Mouse (Mus musculus): ENCODE measurements around the gene Olfr64. TPM values are rescaled to one million over a fixed set of nuclear protein-coding genes. Genes with fewer than 3 reads are reported as not detected.

Gene Olfr64
- total RNA-seq (2022): not detected

DNA sequence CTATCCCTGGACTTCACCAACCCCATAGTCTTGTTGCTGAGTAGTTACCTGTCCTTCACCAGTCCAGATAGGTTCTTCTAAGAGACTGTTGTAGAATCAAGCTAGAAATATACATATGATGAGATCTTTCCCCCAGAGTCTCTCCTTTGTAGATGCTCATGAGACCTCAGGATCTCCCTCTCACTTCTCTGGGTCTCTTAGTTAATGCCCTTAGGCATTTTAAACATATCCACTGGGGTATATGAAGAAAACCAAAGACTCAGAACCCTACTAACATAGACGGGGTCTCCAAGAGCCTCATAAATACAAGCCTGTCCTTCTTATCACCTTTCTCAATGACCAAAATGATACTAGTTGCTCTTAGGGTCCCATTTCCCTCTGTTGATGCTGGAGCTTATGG, at the start of gene Olfr64:
Gene Olfr64 (minus strand): TSS at position 101 of the 400 bp plus-strand sequence.
- no peak for DNase-seq (ENCODE audit: low spot score)

DNA sequence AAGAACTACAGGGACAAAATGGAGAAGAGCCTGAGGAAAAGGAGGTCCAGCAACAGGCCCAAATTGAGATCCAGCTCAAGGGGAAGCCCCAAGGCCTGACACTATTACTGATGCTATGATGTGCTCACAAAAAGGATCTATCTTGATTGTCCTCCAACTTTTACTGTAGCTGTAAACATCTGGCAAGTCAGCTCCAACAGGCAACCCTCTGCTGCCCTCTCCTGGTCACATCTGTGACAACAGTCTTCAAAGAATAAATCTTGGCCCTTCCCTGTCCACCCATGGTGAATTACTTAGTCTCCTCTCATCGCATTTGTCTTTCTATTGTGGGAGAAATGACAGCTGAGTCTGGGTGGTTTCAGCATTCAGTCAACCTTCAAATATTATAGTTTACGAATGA, 48.4 kb upstream of the Olfr64 start:
- DNase-seq (ENCODE audit: low spot score): peak; percentile 7

DNA sequence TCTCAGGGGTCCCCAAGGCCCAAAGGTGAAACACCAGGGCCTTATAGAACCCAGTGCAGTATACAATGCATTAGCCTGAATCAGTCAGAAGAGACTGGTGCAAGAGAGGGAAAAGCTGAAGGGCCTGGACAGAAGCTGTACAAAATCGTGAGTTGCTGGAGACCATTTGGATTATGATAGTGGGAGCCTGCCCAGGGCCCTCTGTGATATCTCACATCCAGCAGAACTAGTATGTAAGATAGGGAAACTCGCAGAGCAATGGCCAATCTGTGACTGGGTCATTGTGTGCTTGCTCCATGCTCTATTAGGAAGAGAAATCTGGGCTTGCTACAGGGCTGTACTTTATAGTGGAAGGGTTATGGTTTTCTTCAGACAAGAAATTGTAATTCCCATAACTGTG, 40.0 kb upstream of the Olfr64 start, which contains the start of gene Olfr632:
Gene Olfr632 (plus strand): TSS at position 84 of the 400 bp plus-strand sequence.
- DNase-seq (ENCODE audit: low spot score): no peak

DNA sequence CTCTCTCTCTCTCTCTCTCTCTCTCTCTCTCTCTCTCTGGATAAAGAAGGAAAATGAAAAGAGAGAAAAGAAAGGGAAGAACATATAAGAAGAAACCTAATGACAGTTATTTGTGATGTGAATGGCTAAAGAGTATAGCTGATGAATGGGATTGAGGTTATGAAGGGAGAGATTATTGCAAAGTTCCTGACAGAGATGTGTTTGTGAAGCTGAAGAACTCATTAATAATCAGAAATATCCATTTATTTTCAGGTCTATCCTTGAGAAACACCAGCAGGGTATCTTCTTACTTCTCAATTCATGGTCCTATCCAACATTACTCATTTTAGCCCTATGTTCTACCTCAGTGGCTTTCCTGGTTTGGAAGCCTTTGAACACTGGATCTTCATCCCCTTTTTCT, 34.2 kb upstream of the Olfr64 start, which contains the start of gene Olfr631:
Gene Olfr631 (plus strand): TSS at position 301 of the 400 bp plus-strand sequence.
- DNase-seq (ENCODE audit: low spot score): no peak

DNA sequence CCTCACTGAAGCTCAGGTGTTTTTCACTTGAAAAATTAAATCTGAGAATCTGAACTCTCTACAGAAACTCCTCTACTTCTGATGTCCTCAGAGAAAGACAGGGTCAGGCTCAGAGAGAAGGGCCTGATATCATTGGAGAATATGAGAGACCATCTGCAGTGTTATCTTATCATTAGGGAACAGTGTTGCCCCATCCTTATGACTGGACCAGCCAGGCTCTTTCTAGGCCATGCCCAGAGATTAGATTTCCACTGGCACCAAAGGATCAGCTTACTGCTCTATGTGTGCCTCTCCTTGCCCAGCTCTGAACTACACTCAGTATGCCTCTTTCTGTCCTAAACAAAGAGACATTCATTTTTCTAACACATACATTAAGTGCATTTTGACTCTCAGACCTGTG, 21.1 kb upstream of the Olfr64 start:
- no peak for DNase-seq (ENCODE audit: low spot score)

DNA sequence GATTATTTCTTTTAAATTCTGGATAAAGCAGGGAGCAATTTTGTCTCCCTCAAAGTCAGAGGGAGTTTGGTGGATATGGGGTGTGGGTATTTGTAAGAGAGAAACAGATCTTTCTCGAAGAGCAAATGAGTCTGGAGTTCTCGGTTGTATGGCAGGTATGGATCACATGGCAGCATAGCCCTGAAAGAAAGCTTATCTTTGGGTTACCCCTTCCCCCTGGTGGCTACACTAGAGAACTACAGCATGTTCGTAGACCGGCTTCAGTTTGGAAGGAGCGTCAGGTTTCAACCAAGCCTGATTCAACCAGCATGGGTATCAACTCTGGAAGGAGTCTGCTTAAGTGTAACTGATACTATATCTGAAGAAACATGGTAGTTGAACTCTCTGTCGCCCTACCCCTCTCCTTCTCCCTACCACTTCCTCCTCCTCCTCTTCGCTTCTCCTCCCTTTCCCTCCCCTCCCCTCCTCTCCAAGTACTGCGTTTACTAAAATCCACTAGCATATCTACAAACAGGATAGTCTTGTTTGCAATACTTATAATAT, 18.8 kb upstream of the Olfr64 start:
- no peak for DNase-seq (ENCODE audit: low spot score)

DNA sequence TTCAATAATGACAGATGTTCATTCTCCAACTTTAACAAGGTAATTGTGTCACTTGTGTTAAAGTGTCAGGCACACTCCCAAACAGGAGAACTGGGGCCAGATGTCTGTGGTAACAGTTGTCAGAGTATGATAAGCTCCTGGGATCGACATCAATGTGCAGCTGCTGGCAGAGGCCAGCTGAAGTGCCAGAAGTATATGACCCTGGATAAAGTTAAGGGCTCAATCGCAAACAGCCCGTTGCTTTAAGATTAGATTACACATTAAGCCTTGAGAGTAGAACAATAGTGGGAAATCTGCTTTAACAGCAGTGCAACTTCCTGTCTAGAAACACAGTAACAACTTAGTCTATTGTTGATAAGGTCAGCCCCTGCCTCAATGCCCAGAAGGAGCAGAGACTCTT, 15.8 kb upstream of the Olfr64 start:
- DNase-seq (ENCODE audit: low spot score): no peak

DNA sequence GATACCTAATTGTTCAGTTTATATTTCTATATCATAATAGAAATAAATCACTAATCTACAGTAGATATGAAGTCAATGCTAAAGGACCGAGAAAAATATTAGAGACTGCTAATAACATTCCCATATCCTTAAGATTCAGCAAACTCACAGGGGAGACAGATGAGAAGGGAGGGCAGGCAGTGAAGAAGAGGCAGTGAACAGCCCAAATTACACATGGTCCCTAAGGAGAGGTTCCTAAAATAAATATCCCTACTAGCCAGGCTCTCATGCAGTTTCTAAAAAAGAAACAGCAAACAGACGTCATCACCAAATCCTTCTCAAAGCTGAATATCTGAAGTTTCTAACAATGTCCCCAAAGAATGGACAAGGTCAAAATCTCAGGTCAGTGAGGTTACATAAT, 8.9 kb upstream of the Olfr64 start, which contains the start of gene Olfr65:
Gene Olfr65 (plus strand): TSS at position 301 of the 400 bp plus-strand sequence.
- peak; percentile 10 for DNase-seq (ENCODE audit: low spot score)

DNA sequence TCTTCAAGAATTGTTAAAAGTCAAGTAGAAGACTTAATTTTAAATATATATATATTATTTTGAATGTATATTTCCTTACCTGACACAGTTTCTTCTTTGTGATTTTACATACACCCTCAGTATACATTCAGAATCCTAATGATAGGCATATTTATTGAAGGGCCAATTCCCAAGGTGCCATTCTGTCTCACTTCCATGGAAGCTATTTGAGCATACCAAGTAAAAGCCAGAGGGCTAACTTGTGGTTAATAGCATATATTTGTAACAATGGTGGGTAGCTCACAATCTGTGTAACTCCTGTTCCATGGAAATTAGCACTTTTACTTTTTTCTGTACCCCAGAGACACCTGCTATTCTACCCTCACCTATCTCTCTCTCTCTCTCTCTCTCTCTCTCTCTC, 8.1 kb downstream of the Olfr64 start, which contains the start of gene Olfr66:
Gene Olfr66 (minus strand): TSS at position 101 of the 400 bp plus-strand sequence.
- no peak for DNase-seq (ENCODE audit: low spot score)

DNA sequence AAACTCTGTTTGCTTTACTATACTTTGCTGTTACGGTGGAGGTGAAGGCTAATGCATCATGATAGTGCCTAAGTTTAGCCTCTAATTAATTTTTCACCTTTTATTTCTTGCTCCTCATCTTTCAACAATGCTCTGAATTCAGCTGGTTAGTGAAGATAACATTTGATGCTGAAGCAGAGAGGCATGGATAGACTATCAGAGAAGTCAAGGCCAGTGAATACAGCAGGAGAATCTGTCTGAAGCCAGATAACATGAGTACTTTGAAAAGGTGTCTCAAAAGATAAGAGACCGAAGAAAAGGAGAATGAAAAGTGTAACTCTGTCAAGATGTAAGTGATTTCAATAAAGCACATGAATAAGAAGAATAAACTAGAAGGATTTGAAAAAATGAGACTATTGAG, 17.2 kb downstream of the Olfr64 start:
- DNase-seq (ENCODE audit: low spot score): no peak

DNA sequence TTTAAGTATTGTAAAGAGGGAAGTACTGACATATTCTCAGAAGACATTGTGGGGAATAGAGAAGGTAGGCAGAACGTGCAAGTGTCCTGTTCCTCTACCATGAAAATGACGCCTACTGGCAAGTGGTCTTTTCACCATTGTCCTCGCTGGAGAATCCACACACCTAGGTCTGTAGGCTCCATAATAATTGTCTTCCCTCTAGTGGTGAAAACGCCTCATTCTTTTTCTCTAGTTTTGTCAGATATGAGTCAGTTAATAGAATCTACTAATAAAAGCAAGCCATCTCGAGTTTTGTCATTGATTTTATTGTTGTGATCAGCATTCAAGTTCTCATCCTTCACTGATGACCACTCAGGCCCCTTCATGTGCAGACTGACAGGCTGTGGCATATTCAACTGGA, 19.8 kb downstream of the Olfr64 start:
- no peak for DNase-seq (ENCODE audit: low spot score)

DNA sequence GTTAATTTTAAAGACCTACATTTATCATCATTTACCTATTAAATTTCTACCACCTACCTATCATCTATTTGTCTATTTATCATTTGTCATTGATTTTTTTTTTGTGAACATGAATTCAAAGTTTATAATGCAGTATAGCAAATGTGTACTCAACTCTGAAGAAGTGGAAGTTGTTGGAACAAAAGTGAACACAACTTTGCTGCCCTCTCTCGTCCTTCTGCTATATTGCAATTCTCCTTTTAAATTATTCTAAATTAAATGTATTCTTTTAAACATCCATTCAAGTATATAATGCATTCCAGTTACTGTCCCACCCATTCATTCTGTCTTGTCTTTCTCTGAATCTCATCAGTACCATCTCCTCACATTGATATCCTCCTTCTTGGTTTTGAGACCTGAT, 21.2 kb downstream of the Olfr64 start:
- no peak for DNase-seq (ENCODE audit: low spot score)

DNA sequence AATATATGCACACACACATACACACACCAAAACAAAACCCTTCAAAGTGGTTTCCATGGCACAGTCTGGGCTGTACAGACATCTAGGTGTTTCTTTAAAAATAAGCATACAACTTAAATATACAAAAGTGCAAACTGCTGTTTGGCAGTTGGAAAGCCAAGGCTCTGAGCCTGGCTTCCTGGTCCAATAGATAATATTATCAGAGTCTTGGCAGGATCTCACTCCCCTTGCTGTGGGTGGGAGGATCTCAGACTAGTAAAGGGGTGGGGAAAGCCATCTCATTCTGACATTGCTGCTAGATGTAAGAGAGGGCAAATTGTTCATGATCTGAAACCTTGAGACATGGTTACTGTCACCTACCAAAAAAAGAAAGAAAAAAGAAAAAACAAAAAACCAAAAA, 23.6 kb downstream of the Olfr64 start:
- DNase-seq (ENCODE audit: low spot score): no peak

DNA sequence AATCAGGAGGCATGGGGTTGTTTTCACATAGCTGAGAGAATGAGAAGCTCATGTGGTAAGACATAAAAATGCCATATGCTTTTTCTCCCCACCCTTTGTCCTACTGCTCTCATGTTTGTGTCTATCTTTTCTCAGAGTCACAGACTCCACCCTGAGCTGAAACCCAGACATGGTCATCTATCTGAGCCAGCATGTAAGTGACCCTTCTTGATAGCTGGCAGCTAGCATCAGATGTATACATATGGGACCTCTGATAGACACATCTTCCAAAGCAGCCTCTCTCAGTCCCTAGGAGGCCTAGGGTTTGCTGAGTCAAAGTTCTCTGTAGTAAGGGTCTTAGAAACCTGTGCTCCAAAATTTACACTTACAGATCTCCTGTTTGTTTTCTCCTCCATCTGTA, 28.6 kb downstream of the Olfr64 start:
- DNase-seq (ENCODE audit: low spot score): no peak

DNA sequence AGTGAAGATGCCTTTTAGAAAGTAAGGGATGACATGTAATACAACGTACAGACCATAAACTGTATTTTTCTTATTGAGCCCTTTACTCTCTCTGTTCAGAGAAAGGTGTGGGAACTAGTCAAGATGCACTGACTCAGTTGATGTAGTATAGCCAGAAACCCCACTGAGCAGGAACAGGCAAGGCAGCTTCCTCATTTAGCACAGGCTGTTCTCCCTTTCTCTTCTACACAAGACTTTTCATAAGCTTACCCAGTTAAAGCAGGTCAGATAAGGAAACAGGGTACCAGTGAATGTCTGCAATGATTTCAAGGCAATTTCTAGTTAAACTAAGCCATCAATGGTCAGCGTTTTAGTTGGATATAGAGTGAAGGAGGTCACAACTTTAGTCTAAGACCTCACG, 32.8 kb downstream of the Olfr64 start:
- DNase-seq (ENCODE audit: low spot score): no peak

DNA sequence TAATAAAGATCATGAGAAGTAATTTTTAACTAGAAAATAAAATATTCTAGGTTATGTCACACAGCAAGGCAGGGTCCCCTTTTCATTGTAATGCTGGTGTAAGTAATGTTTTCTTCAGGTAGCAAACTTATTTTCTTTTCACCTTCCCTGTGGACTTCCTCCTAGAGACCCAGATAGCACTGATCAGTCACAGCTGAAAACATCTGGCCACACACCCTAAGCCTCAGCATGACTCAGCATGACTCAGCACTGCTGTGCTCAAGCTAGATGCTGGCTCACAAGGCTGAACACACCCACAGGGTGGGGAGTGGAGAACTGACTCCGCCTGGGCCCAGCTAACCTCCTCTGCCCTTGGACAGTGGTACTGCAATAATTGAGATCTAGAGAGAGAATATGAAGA, 33.4 kb downstream of the Olfr64 start:
- peak; percentile 19 for DNase-seq (ENCODE audit: low spot score)

DNA sequence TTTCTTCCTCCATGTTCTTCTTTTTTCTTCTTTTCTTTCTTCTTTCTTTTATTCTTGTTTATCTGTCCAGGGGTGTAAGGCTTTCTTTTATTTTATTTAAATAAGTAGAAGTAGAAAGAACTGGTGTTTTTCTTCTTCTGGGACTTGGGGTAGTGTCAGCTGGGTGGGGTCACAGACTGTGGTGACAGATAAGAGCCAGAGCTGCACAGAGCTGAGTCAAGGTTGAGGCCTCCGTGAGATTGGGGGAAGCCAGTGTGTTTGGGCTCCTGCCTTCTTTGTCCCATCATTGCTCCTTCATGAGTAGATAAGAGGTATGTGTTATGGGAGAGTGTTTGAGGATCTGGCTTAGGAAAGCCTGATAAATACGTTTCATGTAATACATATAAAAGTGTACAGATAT, 35.2 kb downstream of the Olfr64 start:
- no peak for DNase-seq (ENCODE audit: low spot score)

DNA sequence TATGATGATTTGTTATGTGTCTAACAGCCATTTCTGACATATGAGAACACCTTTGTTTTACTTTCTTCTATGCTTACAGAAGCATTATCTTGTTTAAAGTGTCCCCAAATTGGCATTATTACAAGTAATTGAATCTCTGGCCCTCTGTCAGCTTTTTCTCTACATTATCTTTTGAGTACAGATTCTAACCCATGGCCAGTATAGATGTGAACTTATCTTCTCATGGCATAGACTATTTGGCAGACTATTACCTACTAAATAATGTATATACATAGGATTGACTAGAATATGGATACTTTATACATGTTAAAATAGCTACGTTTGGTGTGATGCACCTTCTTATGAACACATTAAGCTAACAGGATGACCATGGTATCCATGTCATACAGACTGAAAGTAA, 39.6 kb downstream of the Olfr64 start:
- DNase-seq (ENCODE audit: low spot score): no peak

DNA sequence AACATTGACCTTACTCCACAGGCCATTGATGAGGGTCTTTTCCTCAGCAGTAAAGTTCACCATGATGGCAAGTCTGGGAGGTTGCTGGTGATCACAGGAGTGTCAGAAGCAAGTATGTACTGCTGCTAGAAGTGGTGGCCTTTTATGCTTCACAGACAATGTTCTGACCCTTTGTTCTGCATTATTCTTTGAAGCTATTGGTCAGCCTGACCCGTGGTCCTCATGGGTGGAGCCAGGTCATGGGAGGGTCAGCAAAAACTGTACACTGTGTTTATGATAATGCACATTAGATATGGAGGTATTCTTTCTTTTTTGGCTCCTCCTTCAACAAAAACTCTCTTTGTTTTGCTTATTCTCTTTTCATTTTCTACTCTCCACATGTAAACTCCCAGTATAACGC, 41.2 kb downstream of the Olfr64 start, which contains the start of gene Hbb-y:
Gene Hbb-y (minus strand): TSS at position 127 of the 400 bp plus-strand sequence.
- no peak for DNase-seq (ENCODE audit: low spot score)

DNA sequence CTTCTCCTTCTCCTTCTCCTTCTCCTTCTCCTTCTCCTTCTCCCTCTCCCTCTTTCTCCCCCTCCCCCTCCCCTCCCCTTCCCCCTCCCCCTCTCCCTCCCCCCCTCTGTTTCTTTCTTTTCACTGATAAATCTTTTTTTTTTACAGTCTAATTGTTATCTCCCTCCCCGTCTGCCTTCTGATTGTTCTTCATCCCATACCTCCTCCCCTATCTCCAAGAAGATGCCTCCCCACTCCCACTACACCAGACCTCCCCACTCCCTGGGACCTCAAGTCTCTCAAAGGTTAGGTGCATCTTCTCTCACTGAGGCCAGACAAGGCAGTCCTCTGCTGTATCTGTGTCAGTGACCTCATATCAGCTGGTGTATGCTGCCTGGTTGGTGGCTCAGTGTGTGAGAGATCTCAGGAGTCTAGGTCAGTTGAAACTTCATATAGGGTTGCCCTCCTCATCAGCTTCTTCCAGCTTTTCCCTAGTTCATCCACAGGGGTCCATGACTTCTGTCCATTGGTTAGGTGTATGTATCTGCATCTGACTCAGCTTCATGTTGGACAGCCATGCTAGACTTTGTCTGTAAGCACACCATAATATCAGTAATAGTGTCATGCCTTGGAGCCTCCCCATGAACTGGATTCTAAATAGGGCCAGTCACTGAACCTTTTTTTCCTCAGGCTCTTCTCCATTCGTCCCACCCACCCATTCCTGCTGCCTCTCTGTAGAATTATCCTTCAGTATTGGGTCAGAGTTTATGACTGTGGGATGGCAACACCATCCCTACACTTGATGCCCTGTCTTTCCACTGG, 49.6 kb downstream of the Olfr64 start:
- DNase-seq (ENCODE audit: low spot score): no peak

DNA sequence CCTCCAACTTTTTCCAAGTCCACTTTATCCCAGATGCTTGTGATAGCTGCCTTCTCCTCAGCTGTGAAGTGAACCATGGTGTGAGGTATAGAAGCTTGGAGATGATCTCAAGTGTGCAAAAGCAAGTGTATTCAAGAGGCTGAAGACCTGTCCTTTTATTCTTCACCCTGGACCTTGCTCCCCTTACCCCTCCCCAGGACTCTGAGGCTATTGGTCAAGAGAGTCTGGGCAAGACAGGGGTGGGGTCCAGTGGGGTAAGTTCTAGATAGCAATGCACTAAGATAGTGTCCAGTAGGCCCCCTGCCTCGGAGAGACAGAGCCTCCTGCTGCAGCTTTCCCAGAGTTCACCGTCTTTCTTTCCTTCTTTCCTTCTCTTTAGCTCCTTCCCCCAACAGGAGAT, 51.3 kb downstream of the Olfr64 start, which contains the start of gene Hbb-bh1:
Gene Hbb-bh1 (minus strand): TSS at position 131 of the 400 bp plus-strand sequence.
- DNase-seq (ENCODE audit: low spot score): no peak

DNA sequence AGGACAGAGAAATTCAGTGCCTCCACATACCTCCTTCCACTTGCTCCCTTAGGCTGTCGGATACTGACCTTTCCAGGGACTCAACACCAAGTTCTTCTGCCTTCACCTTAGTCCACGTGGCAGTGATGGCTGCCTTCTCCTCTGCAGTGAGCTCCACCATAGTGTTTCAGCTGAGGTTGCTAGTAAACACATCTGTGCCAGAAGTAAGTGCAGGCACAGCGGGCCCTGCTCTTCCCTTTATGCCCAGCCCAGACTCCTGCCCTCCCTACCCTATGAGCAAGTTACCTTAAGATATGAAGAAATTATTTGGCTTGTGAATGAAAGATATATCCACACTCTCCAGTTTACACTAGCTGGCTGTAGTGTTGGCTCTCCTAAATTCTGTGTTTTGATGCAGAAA, 54.0 kb downstream of the Olfr64 start, which contains the start of gene Hbb-bh2:
Gene Hbb-bh2 (minus strand): TSS at position 253 of the 400 bp plus-strand sequence.
- DNase-seq (ENCODE audit: low spot score): no peak

All from heart, adult 8-10 months (tissue).